Mouse (Mus musculus) heart, embryonic 15.5 days (tissue): ENCODE results near the gene Gm11627. TPM values are rescaled to one million over a fixed set of nuclear protein-coding genes. Genes with fewer than 3 reads are reported as not detected.
A peak's percentile ranks its signal among the peaks of the same experiment; 100 is the strongest.

Experiments
- ATAC-seq: fragments of 200-750 bp; cut with Nextera tagmentation; replicated peaks from 2 replicates; pipeline ENCODE4 v1.8.0; 2017; ENCODE audit warnings: low read depth, moderate TSS enrichment; ENCODE audit not compliant: insufficient number of reproducible peaks, insufficient read depth, low FRiP score
- H3K27ac ChIP-seq: fragments of 300-500 bp; sonication (generic); 2 replicates; pipeline ENCODE4 v1.5.1; 2015; ENCODE audit warnings: mild to moderate bottlenecking, inconsistent platforms
- H3K27me3 ChIP-seq: fragments of 300-500 bp; sonication (generic); 2 replicates; pipeline ENCODE4 v1.6.1; 2015; ENCODE audit warnings: inconsistent platforms
- H3K36me3 ChIP-seq: fragments of 300-500 bp; sonication (generic); 2 replicates; pipeline ENCODE4 v1.6.1; 2015; ENCODE audit warnings: mild to moderate bottlenecking, inconsistent platforms
- H3K4me1 ChIP-seq: fragments of 300-500 bp; sonication (generic); replicated peaks from 2 replicates; pipeline ENCODE4 v1.6.1; 2015; ENCODE audit warnings: inconsistent platforms
- H3K4me2 ChIP-seq: fragments of 300-500 bp; sonication (generic); 2 replicates; pipeline ENCODE4 v1.6.1; 2015; ENCODE audit warnings: inconsistent platforms, mild to moderate bottlenecking, moderate library complexity
- H3K4me3 ChIP-seq: fragments of 300-500 bp; sonication (generic); 2 replicates; pipeline ENCODE4 v1.5.1; 2015; ENCODE audit warnings: mild to moderate bottlenecking, inconsistent platforms
- H3K9ac ChIP-seq: fragments of 300-500 bp; sonication (generic); 2 replicates; pipeline ENCODE4 v1.6.1; 2015; ENCODE audit warnings: mild to moderate bottlenecking, inconsistent platforms
- H3K9me3 ChIP-seq: fragments of 300-500 bp; sonication (generic); replicated peaks from 2 replicates; pipeline ENCODE4 v1.6.1; 2016; ENCODE audit warnings: inconsistent platforms
- WGBS: fragments of 180-500 bp; shearing (Covaris S2); methylation state at CpG from one replicate; pipeline ENCODE4 v1.1.7; 2015; ENCODE audit warnings: mixed read lengths; 5-methylcytosine and 5-hydroxymethylcytosine counted together
- polyA plus RNA-seq: library from polyadenylated mRNA; unstranded; fragments of >200 nt; fragmentation: Nextera tagmentation; extraction: Ambion mirVana; gene quantifications from 2 replicates; pipeline ENCODE4 v1.2.1, GENCODE M21; 2015

The Gm11627 gene
- 9.7 and 13.7 TPM in 2 replicates for polyA plus RNA-seq

DNA sequence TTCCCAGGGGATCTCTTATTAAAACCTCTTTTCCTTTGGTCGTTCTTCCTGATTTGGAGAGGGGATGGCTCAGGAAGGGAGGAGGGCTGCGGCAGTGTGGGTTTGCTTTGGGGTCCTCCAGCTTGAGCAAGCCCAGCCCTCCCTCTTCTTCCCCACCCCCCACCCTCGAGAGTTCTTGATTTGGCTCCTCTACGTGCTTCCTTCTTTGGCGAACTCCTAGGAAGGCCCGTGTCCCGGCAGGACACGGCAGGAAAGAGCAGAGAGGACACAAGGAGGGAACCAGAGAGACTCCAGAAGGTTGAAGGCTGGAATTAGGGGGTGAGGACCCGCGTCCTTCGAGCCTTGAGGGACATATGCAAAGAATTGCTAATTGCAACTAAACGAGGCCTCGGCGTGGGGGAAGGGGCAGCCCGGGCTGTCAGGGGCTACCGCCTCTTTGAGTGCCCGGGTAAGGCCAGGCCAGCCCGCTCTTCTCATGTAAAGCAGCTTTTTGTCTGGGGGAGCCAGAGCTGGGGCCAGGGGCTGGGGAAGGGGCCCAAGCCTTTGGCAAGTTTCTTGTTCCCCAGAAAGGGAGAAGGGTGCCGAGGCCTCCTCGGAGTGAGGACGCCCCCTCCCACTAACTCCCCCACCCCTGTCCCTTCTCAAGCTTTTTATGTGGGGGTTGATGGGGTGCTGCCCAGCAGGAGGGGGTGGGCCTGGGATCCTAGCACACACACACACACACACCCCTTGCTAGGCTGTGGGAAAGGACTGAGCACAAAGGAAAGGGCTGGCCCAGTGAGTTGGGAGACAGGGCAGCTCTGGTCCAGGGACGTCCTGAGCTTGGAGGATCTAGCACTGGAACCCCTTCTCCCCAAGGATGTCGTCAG, at the start of gene Gm11627:
Gm11627 (minus strand) TSS at position 297 of the 869 bp plus-strand sequence.
- Histone ChIP-seq H3K4me3 (peak within 1 kb of the TSS; percentile 41), H3K4me2 (peak within 1 kb of the TSS; percentile 62), H3K9me3 (no peaks in the 10 kb centered on the region), H3K4me1 (peaks cover 52% of the 10 kb centered on the region), H3K9ac (peak within 1 kb of the TSS; percentile 37), H3K27me3 (no peaks in the 10 kb centered on the region), H3K27ac (peak within 1 kb of the TSS; percentile 83), H3K36me3 (no peaks in the 10 kb centered on the region)
- peak; percentile 16; the same call in 1 of the 2 replicates for ATAC-seq
- WGBS, result 18% methylated on average over 22 of the region's 23 CpGs

DNA sequence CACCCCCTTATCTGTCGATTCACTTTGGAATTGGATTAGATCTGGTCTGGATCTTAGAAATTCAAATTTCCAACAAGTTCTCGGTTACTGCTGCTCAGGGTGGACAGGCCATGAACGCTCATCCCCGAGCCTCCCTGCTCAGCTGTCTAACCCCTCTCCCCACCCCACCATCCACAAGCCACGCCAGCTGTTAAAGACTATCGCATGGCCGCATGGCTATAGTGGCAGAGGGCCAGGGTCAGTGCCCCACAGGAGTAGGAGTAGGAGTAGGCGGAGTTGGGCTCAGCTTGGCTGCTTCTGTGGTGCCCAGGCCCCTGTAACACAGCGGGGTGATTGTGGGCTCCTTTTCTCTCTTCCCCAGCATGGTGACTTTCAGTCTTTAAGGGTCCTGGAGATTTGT, 49.3 kb upstream of the Gm11627 start:
- H3K27ac ChIP-seq, result no peak overlapping the region
- no peaks in the 10 kb centered on the region for H3K36me3 ChIP-seq
- no peaks in the 10 kb centered on the region for H3K27me3 ChIP-seq
- H3K9me3 ChIP-seq, result no peaks in the 10 kb centered on the region
- WGBS, result 74% methylated on average over 9 of the region's 9 CpGs
- ATAC-seq, result no peak
- H3K4me1 ChIP-seq, result peaks cover 48% of the 10 kb centered on the region
- H3K9ac ChIP-seq, result no peak overlapping the region
- no peak overlapping the region for H3K4me2 ChIP-seq
- H3K4me3 ChIP-seq, result no peak overlapping the region

DNA sequence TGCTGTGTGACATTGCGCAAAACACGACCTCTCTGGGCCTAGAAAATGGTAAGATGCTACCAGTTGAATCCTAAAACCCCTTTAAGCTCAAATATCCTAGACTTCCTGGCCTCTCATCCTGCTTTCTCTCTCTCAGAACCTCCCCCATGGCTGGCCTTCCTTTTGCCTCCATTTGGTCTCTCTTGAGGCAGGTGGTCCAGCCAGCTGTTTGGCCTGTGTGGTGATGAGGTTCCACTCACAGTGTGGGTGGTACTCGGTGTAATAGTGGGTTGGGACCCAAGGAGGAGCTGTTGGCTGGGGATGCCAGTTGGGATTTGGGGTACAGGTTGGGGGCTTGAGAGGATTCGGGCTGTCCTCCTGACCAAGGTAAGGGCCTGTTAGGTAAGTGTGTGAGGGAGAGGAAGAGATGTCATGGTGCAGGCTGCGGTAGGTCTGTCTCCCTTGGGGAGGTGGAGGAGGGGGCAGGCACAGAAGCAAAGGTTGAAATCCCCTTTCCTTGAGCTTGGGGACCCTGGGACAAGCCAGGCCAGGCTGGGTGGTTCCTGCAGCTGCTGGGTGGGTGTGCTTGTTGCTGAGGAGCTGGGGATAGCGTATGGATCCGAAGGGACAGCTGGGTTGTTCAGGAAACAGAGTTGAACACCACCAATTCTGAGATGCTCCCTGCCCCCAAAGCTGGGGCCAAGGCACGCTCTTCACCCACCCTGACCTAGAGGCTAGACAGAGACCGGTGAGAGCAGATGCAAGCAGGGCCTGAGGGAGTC, 48.1 kb upstream of the Gm11627 start:
- whole genome bisulfite sequencing, result 87% methylated on average over 9 of the region's 9 CpGs
- H3K4me3 ChIP-seq, result no peak overlapping the region
- no peak overlapping the region for H3K4me2 ChIP-seq
- H3K27me3 ChIP-seq, result no peaks in the 10 kb centered on the region
- H3K27ac ChIP-seq, result no peak overlapping the region
- no peaks in the 10 kb centered on the region for H3K9me3 ChIP-seq
- H3K4me1 ChIP-seq, result peaks cover 39% of the 10 kb centered on the region
- H3K36me3 ChIP-seq, result no peaks in the 10 kb centered on the region
- ATAC-seq, result no peak
- no peak overlapping the region for H3K9ac ChIP-seq

DNA sequence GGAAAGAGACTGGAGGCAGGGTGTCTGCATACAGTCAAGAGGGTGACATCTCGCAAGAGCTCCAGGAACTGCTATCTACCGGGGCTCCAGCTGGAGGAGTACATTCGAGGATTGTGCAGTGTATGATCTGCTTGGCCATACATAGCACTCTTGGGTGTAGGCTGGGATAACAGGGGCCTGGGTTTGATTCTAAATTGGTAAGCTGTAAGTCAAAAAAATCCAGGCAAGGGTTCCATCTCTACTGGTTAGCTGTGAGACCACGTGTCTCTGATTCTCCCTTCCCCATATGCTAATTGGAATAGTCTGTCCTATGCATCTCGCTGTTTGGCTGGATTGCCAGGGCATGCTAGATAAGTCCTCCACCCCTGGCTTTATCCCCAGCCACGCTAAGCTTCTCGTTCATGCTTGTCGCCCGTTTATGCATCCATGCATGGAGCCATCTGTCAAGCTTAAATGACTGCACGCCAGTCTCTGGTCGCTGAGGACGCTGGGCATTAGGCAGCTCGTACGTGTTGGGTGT, 45.7 kb upstream of the Gm11627 start:
- Histone ChIP-seq H3K4me2 (peak overlapping the region; percentile 49; the same call in 1 of the 2 replicates), H3K36me3 (no peaks in the 10 kb centered on the region), H3K9me3 (no peaks in the 10 kb centered on the region), H3K9ac (no peak overlapping the region), H3K4me1 (peaks cover 29% of the 10 kb centered on the region), H3K4me3 (no peak overlapping the region), H3K27ac (peak overlapping the region; percentile 75), H3K27me3 (no peaks in the 10 kb centered on the region)
- 36% methylated on average over 14 of the region's 14 CpGs for WGBS
- ATAC-seq, result peak; percentile 23

DNA sequence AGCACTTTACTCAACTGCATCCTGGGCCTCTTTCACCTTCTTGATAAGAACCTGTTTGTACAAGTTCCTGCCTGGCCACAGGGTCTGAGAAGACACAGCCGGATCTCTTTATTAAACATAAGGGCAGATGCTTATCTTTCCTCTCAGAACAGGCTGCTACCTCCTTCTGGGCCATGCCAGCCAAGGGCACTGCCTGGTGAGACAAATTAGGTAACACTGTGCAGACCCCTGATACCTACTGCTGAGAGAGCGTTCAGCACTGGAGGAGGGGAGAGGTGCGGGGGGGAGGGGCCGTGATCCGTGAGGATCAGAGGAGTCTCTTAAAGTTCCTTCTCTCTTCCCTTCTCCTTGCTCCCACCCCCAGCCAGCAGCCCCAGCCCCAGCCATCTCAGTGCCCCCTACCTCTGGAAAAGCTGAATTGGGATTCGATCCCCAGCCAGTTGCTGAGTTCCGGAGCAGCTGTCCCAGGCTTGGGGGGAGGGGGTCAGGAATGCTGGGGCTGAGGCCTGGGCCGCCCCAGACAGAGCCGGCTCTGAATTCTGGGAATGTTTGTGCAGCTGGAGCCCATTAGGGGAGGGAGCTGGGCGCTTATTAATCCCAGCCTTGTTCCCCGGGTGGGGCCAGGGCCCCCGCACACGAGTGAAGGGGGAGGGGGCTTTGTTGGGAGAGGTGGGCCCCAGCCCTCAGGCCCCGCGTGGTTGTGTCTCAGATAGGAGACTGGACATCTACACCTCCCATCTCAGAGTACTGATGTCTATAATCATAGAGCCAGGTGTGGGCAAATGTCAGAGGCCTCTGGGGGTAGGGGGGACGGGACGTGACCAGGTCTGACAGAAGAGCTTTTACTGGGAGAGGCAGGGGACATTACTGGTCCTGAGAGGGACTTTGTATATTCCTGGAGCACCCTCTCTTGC, 44.9 kb upstream of the Gm11627 start:
- WGBS, result 9% methylated on average over 17 of the region's 17 CpGs
- Histone ChIP-seq H3K36me3 (no peaks in the 10 kb centered on the region), H3K9ac (peak overlapping the region; percentile 27), H3K4me3 (peak overlapping the region; percentile 25), H3K4me2 (peak overlapping the region; percentile 49), H3K9me3 (no peaks in the 10 kb centered on the region), H3K4me1 (peaks cover 24% of the 10 kb centered on the region), H3K27me3 (no peaks in the 10 kb centered on the region), H3K27ac (peak overlapping the region; percentile 75)
- peak; percentile 81 for ATAC-seq

- no peak overlapping the region for H3K4me3 ChIP-seq
- 69% methylated on average over 2 of the region's 2 CpGs for WGBS
- no peak overlapping the region for H3K9ac ChIP-seq
- H3K9me3 ChIP-seq, result no peaks in the 10 kb centered on the region
- no peaks in the 10 kb centered on the region for H3K27me3 ChIP-seq
- no peak for ATAC-seq
- H3K27ac ChIP-seq, result no peak overlapping the region
- H3K36me3 ChIP-seq, result no peaks in the 10 kb centered on the region
- H3K4me1 ChIP-seq, result peaks cover 11% of the 10 kb centered on the region
- no peak overlapping the region for H3K4me2 ChIP-seq
Measured at GRCm38 (mm10) chr11:102619449-102619848, 40.2 kb upstream of the Gm11627 start.

DNA sequence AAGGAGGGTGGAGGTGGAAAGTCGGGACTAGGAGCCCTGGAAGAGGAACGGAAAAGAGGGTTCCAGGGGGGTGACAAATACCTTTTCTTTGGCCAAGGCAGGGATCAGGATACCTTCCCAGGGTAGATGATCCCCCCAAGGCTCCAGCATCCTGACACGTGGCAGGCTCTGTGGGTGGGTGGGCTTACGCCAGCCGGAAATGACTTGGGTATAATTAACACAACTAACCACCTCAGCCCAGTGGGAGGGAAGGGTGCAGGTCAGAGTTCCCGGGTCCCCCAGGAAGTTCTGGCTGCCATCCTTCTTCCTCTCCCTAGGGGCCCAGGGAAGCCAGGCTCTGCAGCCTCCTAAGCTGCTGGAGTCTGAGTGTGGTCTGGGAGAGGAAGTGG, 32.0 kb upstream of the Gm11627 start:
- Histone ChIP-seq H3K4me2 (no peak overlapping the region), H3K9ac (no peak overlapping the region), H3K36me3 (no peaks in the 10 kb centered on the region), H3K4me3 (no peak overlapping the region), H3K4me1 (peaks cover 38% of the 10 kb centered on the region), H3K9me3 (no peaks in the 10 kb centered on the region), H3K27ac (peak overlapping the region; percentile 47; the same call in 1 of the 2 replicates), H3K27me3 (no peaks in the 10 kb centered on the region)
- no peak for ATAC-seq
- WGBS, result 32% methylated on average over 6 of the region's 6 CpGs

DNA sequence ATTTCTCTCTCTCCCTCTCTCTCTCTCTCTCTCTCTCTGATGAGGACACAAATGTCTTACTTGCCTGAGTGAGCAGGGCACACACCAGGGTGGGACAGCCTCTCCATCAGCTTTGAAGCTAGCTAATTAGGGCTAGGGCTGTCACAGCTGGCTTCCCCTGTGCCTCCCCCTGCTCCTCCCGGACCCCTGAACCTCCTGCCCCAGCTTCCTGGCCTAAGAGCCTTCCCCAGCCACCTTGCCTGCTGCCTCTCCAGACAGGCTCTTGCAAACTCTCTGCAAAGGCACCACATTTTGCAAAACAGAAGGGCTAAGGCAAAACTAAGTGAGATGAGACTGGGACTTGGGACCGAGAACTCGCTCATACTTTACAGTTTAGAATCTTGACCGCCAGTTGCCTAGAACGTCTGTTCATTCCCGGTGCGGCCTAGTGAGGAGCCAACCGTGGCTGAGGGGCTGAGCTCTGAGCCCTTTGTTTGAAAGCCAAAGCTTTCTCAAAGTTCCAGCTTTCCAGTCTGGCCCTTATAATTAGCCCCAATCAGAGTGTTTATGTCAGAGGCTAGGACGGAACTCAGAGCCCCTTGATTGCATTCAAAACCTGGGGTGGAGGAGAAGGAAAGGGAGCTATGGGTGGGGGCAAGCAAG, 31.5 kb upstream of the Gm11627 start:
- 32% methylated on average over 9 of the region's 9 CpGs for WGBS
- Histone ChIP-seq H3K27ac (peak overlapping the region; percentile 47; the same call in 1 of the 2 replicates), H3K4me2 (no peak overlapping the region), H3K4me1 (peaks cover 38% of the 10 kb centered on the region), H3K9me3 (no peaks in the 10 kb centered on the region), H3K27me3 (no peaks in the 10 kb centered on the region), H3K4me3 (no peak overlapping the region), H3K9ac (0 out of 2 replicates have a peak overlapping the region, but pooled peaks have one; percentile 6), H3K36me3 (no peaks in the 10 kb centered on the region)
- no peak for ATAC-seq

DNA sequence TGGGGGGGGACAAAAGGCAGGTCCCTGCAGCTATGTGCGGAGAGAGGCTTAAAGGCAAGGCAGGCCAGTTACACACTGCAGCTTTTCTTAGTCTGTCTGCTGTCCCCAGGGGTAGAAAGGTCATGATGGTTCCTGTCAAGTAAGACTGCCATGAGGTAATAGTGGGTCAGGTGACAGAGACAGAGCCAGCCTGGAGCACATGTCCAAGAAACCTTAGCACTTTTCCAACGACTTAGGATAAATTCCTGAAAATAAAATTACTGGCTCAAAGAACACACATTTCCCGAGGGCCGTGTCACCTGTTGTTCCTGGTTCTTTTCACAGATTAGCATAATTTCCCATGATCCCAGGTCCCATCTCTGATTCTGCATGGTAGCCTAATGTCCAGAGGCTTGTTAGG, 31.0 kb upstream of the Gm11627 start:
- Histone ChIP-seq H3K4me1 (peaks cover 43% of the 10 kb centered on the region), H3K9ac (0 out of 2 replicates have a peak overlapping the region, but pooled peaks have one; percentile 6), H3K4me2 (no peak overlapping the region), H3K36me3 (no peaks in the 10 kb centered on the region), H3K4me3 (no peak overlapping the region), H3K9me3 (no peaks in the 10 kb centered on the region), H3K27me3 (no peaks in the 10 kb centered on the region), H3K27ac (0 out of 2 replicates have a peak overlapping the region, but pooled peaks have one; percentile 98)
- no peak for ATAC-seq
- 38% methylated on average over 4 of the region's 4 CpGs for WGBS

- 58% methylated on average over 8 of the region's 8 CpGs for WGBS
- Histone ChIP-seq H3K27ac (peak overlapping the region; percentile 98), H3K4me2 (peak overlapping the region; percentile 91; the same call in 1 of the 2 replicates), H3K4me3 (no peak overlapping the region), H3K36me3 (no peaks in the 10 kb centered on the region), H3K4me1 (peaks cover 47% of the 10 kb centered on the region), H3K27me3 (0 out of 2 replicates have a peak, but pooled peaks cover 5% of the 10 kb centered on the region), H3K9me3 (no peaks in the 10 kb centered on the region), H3K9ac (no peak overlapping the region)
- ATAC-seq, result no peak
Measured at GRCm38 (mm10) chr11:102609483-102609882, 30.2 kb upstream of the Gm11627 start.
